Mouse (Mus musculus) E14TG2a.4 (cell line): ENCODE data around the gene Aig1.

Source experiments
- CTCF ChIP-seq: conservative IDR thresholded peaks from 2 replicates; pipeline ENCODE4 v1.5.1; 2014; ENCODE audit warnings: low read length
- NANOG ChIP-seq: IDR thresholded peaks from 2 replicates; pipeline ENCODE4 v1.6.1; 2014; ENCODE audit warnings: borderline replicate concordance, low read length, mixed read lengths
- POU5F1 ChIP-seq: IDR thresholded peaks from 2 replicates; pipeline ENCODE4 v1.6.1; 2014; ENCODE audit warnings: low read length, borderline replicate concordance

GRCm38 (mm10) chr10:13769789-13770188 is 99.0 kb downstream of the Aig1 start:
- TF ChIP-seq CTCF, result no peak
- TF ChIP-seq NANOG, result no peak
- no peak for TF ChIP-seq POU5F1
